Mouse (Mus musculus) MEL-GATA-1-ER (cell line): ENCODE measurements around the gene Ephb2.

Experiments used
- DNase-seq: peaks from one replicate; pipeline ENCODE4 v3.0.0-alpha.2; 2012; ENCODE audit warnings: low read depth; ENCODE audit errors: extremely low read depth

Ephb2 gene

DNA sequence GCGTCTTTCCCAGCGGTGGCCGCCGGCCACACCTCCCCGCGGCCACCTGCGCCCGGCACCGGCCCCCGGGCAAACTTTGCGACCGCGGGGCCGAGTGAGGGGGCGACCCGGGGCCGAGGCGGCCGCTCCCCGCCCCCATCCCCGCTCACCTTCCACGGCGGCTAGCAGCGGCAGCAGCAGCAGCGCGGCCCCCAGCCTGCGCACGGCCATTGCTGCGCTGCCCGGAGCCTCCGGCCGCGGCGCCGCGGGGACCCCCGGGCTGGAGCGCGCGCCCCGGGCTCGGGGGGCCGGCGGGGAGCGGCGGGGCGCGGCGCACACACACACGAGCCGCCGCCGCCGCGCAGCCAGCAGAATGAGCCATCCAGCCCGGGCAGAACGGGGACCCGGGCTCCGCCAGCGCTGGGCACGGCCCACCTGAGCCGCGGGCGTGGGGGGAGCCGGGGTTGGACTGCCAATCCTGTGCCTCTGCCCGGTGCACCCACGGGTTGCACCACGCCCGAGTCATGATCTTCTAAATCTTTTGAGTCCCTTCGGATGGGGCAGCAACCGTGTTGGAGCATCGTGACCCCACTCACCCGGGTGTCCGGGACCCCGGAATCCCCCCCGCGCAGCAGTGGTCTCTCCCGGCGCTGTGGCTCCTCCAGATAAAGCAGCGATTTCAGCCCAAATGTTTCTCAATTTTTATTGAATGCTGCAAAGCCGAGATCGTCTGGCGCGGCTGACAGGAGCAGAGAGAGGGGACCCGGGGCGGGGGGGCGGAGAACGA lies at the start of gene Ephb2:
TSS of gene Ephb2 (minus strand) at position 368 of the 766 bp plus-strand sequence.
- DNase-seq: no peak

GRCm38 (mm10) chr4:136878601-136879000 lies 42.8 kb upstream of the Ephb2 start:
- no peak for DNase-seq

DNA sequence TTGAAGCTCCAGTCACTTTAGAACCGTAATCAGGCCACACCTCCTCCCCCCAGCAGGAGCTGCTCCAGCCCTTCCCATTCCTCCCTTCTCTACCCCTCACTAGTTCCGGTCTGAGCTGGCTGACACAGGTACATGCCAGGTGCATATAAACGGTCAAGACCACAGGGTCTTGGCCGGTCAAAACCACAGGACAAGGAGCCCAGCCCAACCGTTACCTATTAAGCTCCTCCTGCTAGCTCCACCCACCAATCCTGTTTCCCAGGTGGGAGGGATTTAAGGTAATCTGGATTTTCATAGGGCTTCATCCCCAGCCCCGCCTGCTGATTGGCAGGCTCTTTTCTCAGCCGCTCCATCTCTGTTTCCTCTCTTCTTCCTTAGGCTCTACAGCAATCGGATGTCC lies 42.4 kb upstream of the Ephb2 start:
- DNase-seq: no peak

GRCm38 (mm10) chr4:136876971-136877370 lies 41.2 kb upstream of the Ephb2 start:
- DNase-seq: no peak

DNA sequence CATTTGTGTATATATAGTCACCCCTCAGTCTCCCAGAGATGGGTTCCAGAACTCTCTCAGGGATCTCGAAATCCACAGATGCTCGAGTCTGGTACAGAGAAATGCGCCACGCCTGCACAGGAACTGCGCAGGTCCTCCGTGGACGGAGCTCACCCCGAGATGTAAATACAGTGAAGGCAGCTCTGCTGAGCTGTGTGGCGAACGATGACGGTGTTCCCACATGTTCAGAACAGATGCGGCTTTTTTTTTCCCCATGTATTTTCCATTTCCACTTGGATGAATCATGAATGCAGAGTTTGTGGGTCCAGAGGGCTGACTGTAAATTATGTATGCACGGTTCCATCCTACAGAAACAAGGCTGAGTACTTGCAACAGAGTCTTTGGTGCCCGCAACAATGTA lies 39.2 kb upstream of the Ephb2 start:
- DNase-seq: no peak

DNA sequence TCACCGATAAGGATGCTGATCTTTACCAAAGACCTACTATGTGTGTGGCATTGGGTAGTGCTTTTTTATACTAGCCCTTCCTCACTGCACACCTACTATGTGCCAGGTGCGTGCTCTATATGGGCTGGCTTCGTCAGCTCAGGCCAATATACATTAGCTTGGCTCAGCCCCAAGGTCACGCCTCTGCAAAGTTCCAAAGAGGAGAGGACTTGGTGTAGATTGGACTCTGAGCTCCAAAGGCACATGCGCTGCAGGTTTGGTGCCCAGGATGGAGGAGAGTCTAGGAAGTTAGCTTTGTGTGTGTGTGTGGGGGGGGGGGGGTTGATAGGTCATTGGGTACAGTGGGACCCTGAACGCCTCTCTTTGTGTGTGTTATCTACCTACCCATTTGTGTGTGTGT lies 32.6 kb upstream of the Ephb2 start:
- no peak for DNase-seq

- no peak for DNase-seq
Observed at GRCm38 (mm10) chr4:136867690-136868345, 32.0 kb upstream of the Ephb2 start.

- no peak for DNase-seq
Observed at GRCm38 (mm10) chr4:136865531-136865930, 29.7 kb upstream of the Ephb2 start.

DNA sequence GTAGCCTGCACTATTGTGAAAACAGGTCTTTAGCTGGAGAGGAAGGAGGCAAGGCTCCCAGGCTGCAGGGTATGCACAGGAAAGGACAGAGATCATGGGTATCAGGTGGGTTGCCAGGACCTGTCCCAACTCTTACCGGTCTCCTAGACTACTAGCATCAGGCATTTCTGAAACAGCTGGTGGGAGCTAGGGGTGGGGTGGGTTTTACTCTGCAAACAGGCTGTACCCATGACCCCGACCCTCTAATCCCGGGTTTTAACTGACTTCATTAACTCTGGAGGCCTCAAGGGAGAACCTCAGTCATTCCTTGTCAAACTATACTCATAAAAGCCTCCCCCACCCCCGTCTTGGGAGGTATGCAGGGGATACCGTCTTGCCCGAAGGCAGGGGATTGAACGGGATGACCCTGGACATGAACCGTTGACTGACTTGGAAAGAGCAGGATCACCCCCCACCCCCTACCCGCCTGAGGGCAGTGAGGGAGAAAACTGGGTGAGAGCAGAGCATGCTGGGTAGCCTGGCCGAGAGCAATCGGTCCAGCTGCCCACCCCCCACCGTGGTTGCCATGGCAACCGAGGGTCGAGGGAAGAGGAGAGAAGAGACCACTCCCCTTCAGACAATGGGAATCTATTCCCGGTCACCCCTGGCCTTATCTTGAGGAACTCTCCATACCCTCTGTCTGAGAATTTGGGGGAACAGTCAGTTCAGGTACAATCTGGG lies 29.1 kb upstream of the Ephb2 start:
- DNase-seq: no peak

DNA sequence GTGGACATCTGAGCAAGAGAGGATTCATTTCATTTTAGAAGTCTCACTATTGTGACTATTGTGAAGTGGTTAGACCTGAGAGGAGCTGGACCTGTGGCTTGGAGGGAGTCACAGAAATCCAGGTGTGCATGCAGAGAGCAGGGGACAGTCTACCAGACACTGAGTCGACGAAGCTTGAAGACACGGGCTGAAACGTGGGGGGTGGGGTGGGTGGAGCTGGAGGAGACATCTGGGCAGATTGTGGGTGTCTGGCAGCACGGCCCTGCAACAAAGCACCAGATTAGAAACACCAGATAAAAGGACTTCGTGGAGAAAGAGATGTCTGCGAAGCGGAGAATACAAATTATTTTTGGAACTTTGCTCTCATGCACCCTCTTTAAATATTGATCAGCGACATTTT lies 27.7 kb upstream of the Ephb2 start:
- no peak for DNase-seq

DNA sequence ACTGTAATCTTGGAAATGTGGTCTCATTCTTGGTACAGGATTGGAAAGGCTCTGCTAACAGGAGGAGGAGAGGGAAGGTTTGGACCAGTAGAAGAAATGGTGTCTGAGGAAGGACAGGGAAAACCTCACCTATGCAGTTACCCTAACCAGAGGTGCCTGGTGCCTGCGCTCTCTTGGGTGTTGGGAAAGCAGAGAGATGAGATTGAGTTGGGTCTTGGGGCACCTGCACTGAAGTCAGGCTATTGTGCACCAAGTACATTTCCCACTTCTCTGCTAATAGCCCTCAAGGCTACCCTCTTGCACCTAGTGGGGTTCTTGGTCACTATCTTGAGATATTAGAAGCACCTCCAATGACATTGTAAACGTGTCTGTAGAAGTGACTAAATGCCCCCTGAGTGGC lies 26.6 kb upstream of the Ephb2 start:
- no peak for DNase-seq

DNA sequence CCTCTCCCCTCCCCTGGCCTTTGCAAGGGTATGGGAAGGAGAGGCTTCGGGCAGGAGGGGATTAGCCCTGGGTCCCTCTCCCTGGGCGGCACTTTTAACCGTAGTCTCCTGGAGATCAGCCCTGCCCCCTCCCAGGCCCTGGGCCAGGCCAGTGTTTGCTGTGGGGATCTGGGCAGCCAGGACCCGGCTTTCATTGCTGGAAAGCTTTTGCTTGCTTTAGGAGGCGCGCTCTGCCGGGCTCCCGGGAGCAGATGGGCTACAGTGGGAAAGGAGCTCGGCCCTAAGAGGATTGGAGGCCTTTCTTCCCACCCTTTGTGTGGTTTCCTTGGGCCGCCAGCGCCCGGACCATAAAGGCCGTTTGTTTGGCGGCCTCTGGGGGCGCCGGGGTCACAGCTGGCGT lies 26.0 kb upstream of the Ephb2 start:
- no peak for DNase-seq

- peak; percentile 2 for DNase-seq
Observed at GRCm38 (mm10) chr4:136860022-136860421, 24.2 kb upstream of the Ephb2 start.

- DNase-seq: no peak
Observed at GRCm38 (mm10) chr4:136855081-136855480, 19.3 kb upstream of the Ephb2 start.

DNA sequence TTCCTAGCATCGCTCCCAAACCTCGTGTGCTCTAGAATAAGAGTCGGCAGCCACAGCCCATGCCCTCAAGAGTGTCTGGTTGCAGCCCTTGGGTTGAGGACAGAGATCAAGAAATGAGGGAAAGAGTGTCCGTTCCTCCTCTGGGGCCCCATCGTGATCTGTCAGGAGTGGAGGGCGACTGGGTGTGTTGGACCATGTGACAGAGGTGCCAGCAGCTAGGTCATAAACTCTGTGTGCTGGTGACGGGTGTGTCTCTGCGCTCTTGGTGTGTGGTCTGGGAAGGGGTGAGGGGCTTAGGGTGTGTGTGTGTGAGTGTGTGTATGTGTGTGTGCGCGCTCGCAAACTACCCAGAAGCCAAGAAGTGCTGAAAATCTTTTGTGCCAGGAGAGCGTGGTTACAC lies 17.2 kb upstream of the Ephb2 start:
- DNase-seq: no peak

DNA sequence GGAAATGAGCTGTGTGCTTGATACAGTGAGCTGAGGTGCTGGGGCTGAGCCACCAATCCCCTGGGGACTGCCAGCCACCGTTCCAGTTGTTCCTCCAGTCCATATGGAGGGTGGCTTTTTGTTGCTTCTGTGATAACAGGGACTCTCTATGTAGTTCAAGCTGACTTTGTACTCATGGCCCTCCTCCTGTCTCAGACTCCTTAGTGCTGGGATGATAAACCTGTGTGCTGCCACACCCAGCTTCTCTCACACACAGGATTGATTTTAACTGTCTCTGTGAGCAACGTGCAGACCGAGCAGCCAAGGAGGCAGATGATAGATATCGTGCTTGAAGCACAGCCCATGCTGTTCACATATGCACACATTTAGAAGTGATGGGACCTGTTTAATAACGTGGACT lies 16.3 kb upstream of the Ephb2 start:
- DNase-seq: no peak

DNA sequence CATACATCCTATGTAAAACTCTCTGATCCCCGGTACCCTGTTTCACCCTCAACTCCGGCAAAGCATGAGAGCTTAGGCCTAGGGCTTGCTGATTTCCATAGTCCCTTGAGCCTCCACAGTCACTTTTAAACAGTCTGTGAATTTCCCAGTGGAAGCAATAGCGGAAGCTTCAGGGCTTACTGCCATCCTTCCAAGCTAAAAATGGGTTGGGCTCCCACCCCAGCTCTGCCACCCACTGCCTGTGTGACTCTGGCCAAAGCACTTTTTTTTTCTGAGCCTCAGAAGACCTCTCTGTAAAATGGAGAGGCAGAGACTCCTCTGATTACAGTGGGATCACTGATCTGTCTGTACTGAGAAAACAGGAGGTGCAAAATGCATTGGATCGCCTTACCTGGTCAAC lies 12.8 kb upstream of the Ephb2 start:
- DNase-seq: no peak

DNA sequence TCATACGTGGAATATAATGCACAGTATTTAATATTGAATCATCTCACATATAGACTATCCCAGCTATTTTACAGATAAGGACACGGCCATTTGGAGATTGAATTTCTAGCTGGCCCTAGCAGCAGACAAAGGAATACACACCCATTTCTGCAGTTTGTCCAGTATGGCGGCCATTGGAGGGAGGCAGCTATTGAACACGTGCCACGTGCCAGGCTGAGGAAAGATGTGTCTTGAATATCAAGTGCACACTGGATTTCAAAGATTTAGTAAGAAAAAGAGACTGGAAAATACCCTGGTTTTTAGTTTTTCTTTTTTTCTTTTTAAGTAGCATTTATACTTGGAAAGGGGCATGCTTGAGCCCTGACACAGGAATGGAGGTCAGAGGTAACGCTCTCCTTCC lies 11.4 kb upstream of the Ephb2 start:
- no peak for DNase-seq

DNA sequence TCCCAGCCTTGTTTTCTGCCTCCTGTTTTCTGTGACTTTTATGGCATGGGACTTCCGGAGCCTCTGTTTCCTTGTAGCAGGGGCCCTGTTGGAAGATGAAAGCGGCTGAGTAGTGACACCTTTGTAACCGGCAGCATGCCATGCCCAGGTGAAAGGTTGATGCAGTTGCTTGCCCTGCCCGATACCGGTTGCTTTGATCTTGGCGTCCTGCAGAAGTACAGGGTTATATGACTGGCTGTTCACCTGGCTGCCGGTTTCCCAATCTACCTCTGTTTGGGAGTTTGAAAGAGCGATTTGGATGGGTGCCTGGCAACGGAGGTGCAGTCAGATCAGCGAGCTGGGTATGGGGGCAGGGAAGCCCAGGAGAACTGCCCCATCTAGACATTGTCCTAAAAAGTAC lies 7.0 kb upstream of the Ephb2 start:
- no peak for DNase-seq

- DNase-seq: no peak
Observed at GRCm38 (mm10) chr4:136842033-136842432, 6.2 kb upstream of the Ephb2 start.

- no peak for DNase-seq
Observed at GRCm38 (mm10) chr4:136841056-136841455, 5.3 kb upstream of the Ephb2 start.

DNA sequence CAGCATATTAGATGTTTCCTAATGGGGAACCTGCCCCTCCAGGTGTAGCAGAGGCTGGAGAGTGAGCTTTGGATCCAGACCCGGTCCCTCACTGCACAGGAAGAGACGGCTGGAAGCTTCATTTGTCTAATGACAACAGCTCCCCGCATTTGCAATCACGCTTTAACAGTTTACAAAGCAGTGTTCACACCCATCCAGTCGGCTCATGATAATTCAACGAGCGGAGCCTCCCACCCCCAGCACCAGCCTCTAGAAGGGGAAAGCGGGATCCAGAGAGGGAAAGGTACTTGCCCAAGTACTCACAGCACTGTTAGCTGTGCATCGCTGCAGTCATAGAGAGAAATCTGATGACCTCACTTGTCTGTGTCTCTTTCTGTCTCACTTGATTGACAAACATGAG lies 2.7 kb upstream of the Ephb2 start:
- no peak for DNase-seq

DNA sequence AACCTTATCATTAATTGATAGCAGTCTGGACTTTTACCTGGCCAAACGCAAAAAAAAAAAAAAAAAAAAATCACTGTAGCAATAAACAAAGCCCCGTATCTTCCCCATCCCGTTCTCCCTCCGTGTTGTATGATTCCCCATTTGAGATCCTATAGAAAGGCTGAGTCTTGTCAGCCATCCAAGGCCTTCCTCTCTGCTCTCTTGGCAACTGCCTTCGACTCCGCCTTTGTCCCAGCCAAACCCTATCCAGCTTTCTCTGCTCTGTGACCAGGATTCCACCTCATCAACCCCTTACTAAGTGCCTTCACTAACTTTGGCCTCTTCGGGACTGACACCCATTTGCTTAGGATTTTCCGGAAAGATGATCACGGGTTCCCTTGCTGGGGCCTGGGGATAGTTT lies 2.2 kb upstream of the Ephb2 start:
- DNase-seq: no peak
